Mouse (Mus musculus): ENCODE measurements at regions not wholly inside any gene's neighbourhood (a gene's known extent, or its start where the extent isn't known, plus 50 kb on each side); places are given as distances from the start of the nearest gene placed in this dataset.
A peak's percentile ranks its signal among the peaks of the same experiment; 100 is the strongest.

GRCm38 (mm10) chr11:43952151-43952550 is 51.1 kb upstream of the Adra1b start:
- DNase-seq = no peak

GRCm38 (mm10) chr11:43958241-43958975 is 57.4 kb upstream of the Adra1b start:
- DNase-seq = peak; percentile 53

DNA sequence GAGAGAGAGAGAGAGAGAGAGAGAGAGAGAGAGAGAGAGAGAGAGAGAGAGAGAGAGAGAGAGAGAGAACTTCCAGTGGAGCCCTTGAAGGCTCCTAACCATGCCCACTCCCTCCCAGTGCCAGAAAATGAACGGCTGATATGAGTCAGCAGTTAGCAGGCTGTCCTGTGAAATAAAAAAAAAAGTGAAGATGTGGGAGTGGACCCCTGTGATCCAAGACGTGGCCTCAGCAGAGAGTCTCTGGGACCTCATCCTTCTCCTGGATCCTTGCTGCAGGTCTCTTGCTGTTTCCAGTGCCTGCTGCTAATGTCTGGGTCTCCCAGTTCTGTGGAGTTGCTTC is 57.9 kb upstream of the Adra1b start:
- DNase-seq = peak; percentile 33

- DNase-seq = no peak
Measured at GRCm38 (mm10) chr11:43960348-43961105, 59.5 kb upstream of the Adra1b start.

- peak; percentile 54 for DNase-seq
Measured at GRCm38 (mm10) chr11:43961398-43962070, 60.5 kb upstream of the Adra1b start.

DNA sequence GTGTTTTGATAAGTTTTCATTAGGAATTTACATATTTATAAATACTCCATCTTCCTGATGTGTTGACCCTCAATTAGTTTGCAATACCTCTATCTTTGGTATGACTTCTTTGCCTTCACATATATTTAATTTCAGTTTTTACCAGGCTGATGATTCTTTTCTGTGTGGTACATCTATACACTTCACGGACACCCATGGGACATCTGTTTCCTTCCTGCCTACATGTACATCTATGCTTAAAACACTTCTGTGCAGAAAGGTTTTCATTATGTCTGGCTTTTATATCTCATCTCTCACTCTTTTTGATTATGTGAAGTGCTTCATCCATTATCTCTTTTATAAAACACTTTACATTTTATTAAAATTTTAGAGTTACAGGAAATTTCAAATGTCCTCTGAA is 66.8 kb upstream of the Adra1b start:
- DNase-seq = no peak

- no peak for DNase-seq
Measured at GRCm38 (mm10) chr11:43971886-43972285, 70.9 kb upstream of the Adra1b start.

DNA sequence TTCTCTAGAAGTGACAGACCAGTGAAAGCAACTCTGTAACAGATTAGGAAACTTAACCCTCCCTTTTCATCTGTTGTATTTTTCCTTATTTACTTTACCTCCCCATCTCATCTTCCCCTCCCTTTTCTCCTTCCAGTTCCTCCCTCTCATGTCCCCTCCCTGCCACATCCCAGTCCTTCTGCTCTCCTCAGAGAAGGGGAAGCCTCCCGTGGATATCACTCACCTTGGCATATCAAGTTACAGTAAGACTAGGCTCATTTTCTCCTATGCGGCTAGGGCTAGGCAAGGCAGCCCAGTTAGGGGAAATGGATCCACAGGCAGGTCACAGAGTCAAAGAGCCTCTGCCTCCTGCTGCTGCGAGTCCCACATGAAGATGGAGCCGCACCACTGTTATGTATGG is 75.0 kb upstream of the Adra1b start:
- DNase-seq = no peak

DNA sequence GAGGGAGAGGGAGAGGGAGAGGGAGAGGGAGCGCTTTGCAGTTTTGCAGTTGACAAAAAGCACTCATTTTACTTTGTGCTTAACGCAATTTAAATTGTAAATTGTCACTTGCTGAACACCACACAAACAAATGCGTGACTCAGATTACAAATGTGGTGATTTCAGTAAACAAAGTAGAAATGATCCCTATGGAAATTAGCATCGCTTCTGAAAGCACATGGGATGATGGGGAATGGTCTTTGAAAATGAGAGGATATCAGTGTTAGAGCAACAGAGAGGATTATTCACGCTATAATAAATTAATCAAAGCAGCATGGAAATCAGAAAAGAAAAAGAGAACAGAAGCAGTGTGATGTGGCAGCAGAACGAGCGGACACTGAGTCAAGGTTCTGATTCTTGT is 78.4 kb upstream of the Adra1b start:
- no peak for DNase-seq

GRCm38 (mm10) chr11:43980444-43980843 is 79.4 kb upstream of the Adra1b start:
- no peak for DNase-seq

DNA sequence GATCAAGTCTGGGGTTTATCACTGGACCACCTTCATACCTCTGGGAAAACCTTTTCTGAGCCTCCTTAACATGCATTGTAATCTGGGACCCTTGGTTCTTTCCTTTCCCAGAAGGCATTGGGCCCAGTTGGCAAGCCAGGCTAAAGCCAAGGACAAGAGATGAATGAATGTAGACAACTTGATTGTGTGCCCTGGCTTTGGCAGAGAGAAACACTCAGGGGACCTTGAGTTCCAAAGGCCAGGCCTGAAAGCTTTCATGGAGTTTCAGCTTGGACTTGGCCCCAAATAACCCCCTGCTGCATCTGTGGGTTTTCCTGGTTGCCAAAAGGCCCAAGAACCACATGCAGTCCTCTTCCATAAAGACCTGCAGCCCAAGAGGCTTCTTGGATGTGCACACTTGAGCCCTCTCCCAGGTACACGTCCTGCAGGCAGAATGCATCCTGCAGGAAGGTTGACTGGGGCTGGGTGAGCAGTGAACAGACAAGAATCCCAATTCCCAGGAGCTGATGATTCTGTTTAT is 89.0 kb upstream of the Adra1b start:
- peak; percentile 72 for DNase-seq

GRCm38 (mm10) chr11:43992011-43992471 is 91.0 kb upstream of the Adra1b start:
- peak; percentile 7 for DNase-seq

- peak; percentile 39 for DNase-seq
Measured at GRCm38 (mm10) chr11:43998046-43998725, 97.2 kb upstream of the Adra1b start.

DNA sequence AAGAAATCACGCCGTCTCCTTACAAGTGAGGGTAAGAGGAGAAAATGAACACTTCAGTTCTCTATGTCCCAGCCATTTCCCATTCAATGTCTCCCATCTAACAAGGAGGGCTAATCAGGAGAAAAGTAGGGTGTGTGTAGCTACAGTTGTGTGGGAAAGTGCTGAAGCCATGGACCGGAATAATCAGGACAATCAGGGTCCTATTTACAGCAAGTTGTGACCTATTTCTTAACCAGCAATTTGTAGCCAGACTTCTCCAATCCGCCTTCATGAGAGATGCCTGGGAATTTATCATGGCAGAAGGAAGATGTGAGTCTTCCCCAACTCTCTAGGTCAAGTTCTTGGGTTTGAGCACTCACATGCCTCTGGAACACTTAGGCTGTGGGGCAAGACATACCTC is 99.0 kb upstream of the Adra1b start:
- DNase-seq = no peak

DNA sequence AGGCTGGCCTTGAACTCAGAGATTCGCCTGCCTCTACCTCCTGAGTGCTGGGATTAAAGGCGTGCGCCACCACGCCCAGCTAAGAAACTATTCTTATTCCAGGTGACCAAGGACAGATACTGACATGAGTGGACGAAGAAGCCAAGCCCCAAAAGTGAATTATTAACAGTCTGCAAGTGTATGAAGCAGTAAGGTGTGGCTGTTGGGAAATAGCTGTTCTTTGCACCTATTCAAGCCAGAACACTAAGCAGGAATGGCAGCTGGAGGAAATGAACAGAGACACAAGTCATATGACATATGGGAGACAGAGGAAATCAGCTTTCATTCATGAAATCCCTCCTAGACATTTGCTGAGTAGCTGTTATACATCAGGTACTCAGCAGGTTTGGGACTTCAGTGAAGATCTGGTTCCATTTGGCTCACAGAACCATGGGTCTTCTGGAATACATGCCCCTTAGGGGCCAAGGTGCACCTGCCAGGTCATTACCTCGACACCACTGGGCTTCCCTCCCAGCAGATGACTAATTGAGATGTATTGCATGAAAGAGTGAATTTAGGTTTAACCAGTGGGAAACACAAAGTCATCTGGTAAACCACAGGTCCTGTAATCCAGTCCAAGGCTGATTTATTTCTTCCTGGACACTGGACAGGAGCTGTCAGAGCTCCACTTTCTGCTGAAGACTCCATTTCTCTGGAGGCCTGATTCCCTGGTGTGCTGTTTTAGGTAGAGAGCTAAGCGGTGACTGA is 101.0 kb upstream of the Adra1b start:
- no peak for DNase-seq

DNA sequence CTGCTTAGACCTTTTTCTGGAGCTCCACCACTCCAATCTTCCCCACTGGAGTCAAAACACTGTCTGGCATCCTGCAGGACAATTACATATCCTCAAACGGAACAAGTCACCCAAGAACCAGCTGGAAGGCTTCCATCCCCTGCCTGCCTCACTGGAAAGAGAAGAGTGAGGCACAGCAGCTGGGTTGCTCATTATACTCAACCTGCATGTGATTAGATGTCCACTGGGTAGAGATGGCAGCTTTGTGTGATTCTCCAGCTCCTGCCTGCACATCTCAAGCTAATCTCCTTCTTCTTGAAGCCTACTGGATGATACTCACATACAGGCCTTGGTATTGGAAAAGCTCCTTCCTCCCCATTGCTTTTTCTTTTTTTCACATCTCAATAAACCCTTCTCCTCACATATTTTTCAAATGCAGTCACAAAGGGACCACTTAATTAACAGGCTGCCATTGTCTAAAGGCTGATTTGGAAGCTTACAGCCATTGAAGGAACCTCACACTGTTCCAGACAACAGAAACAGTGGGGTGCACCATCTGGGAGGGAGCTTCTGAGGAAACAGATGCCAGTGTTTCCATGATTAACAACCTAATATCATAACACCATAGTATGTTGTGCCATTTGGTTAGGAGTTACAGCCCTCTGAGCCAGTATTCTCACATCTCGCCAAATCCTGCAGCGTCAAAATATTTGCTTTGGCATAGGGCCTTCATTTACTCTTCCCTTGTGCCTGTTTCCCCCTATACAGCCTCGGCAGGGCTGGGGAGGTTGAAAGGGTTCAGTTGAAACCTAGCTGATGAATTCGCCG is 101.9 kb upstream of the Adra1b start:
- DNase-seq = peak; percentile 24

DNA sequence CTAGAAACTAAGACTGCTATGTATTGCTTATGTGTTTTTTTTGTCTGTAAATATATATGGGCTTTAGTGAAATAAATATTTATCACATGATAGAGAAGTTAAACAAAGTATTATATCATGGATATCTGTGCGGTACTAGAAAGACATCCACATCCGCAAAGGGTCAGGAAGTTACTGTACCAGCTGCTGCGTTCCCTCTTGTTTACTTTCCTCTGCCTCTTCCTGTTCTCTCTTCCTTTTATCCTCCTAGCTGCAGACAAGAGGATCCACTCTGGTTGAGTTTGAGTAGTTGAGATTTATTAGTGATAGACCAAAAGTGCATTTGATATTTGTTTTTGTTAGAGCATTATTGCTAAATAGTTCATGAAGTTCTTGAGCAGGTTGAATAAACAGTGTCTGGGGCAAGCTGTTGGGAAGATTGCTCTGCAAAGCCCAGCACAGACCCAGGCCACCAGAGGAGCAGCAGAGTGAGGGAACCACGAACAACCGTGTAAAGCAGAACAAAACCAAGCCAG is 106.6 kb upstream of the Adra1b start:
- no peak for DNase-seq

DNA sequence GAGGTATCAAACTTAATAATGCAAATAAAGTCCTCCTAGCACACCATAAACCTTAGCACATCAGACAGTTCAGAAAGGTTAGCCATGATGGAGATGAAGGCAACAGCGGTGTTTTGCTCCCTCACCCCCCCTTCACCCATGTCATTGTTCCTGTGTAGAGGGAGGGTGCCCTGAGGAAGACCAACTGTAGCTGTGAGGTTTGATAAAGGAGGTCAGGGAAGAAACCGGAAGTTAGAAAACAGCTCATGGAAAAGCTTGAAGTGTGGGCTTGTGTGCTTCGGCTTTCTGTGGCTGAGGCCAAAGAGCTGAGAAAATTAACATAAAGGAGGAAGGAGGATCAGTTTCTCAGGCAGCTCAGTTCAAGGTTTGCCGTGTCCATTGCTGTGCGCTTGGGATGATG is 111.3 kb upstream of the Adra1b start:
- no peak for DNase-seq

DNA sequence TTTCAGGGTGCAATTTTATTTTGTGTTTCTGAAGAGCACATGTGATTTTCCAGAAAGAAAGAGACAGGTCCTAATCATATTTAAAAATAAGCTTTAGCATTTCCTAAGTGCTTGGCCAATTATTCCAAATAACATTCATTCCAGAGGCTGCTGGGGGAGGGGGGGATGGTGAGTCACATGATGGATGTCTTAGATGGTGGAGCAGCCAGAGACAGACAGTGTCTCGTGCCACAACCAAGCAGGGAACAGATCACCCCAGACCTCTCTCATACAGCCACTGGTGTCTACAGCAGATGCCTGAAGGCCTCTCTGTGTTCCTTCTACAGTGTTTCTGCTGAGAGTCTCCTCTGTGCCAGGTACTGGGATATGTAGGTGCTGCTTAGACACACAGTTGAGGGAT is 112.8 kb upstream of the Adra1b start:
- DNase-seq = peak; percentile 40

GRCm38 (mm10) chr11:44021638-44022037 is 120.6 kb upstream of the Adra1b start:
- DNase-seq = no peak
